Comparison of ENCODE assay signal across 18 mouse cellular contexts in the genomic region with DNA sequence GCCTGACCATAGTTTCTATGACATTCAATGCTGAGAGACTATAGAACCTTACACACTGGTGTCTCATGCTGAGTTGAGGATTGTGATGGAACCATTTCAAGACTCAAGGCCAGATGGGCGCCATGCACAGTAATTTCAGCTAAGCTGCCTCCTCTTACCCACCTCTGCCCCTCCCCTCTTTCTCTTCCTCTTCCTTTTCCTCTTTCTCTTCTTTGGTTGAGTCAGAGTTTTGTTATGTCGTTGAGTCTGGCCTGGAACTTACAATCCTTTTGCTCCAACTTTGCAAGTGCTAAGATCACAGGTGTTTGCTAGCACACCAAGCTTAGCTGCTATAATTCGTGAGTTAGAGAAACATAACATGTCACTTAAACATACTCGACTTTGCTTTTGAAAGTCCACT.
"Had no signal": no experiment of that assay in that cellular context is flagged by ENCODE, and none has a peak within 500 bp of the region (broad histone marks: within the 10 kb centered on the region; RNA-seq: fewer than 3 reads in every experiment).

No protein-coding gene starts in this region.

- ATAC-seq: liver, postnatal 0 days; lung, postnatal 0 days; midbrain, embryonic 15.5 days had no signal

- H3K4me3 ChIP-seq: liver, embryonic 13.5 days; liver, embryonic 15.5 days; lung, embryonic 15.5 days; megakaryocyte, embryonic 14.5 days; midbrain, embryonic 12.5 days; midbrain, embryonic 15.5 days; neural tube, embryonic 12.5 days; stomach, embryonic 15.5 days had no signal

- H3K27me3 ChIP-seq: liver, embryonic 13.5 days; liver, embryonic 15.5 days; megakaryocyte, embryonic 14.5 days; midbrain, embryonic 12.5 days; midbrain, embryonic 15.5 days; neural tube, embryonic 12.5 days; stomach, embryonic 15.5 days had no signal

- H3K9me3 ChIP-seq: liver, embryonic 13.5 days; liver, embryonic 15.5 days; lung, embryonic 15.5 days; megakaryocyte, embryonic 14.5 days; midbrain, embryonic 12.5 days; midbrain, embryonic 15.5 days; neural tube, embryonic 12.5 days; stomach, embryonic 15.5 days had no signal

- DNase-seq: liver, embryonic 13.5 days; liver, postnatal 0 days; lung, adult 2 months; lung, postnatal 14 days; lung, postnatal 36 days; right cerebral cortex, postnatal 14 days; thymus, adult 18-20 months; thymus, postnatal 25 days had no signal

- H3K27ac ChIP-seq: liver, embryonic 13.5 days; liver, embryonic 15.5 days; lung, embryonic 15.5 days; macrophage; midbrain, embryonic 12.5 days; midbrain, embryonic 15.5 days; neural tube, embryonic 12.5 days; stomach, embryonic 15.5 days had no signal

- H3K36me3 ChIP-seq: liver, embryonic 13.5 days; liver, embryonic 15.5 days; lung, embryonic 15.5 days; midbrain, embryonic 12.5 days; midbrain, embryonic 15.5 days; neural tube, embryonic 12.5 days; stomach, embryonic 15.5 days had no signal

- H3K9ac ChIP-seq: liver, embryonic 13.5 days; liver, embryonic 15.5 days; liver, postnatal 0 days; lung, embryonic 15.5 days; midbrain, embryonic 12.5 days; midbrain, embryonic 15.5 days; neural tube, embryonic 12.5 days; stomach, embryonic 15.5 days had no signal

- H3K4me2 ChIP-seq: liver, embryonic 11.5 days; liver, embryonic 13.5 days; liver, embryonic 15.5 days; lung, embryonic 15.5 days; midbrain, embryonic 12.5 days; midbrain, embryonic 15.5 days; neural tube, embryonic 12.5 days; stomach, embryonic 15.5 days had no signal

- H3K4me1 ChIP-seq: liver, embryonic 13.5 days; liver, embryonic 15.5 days; midbrain, embryonic 15.5 days had no signal
